Mouse (Mus musculus): ENCODE results near the gene Olfr569.

Gene Olfr569

DNA sequence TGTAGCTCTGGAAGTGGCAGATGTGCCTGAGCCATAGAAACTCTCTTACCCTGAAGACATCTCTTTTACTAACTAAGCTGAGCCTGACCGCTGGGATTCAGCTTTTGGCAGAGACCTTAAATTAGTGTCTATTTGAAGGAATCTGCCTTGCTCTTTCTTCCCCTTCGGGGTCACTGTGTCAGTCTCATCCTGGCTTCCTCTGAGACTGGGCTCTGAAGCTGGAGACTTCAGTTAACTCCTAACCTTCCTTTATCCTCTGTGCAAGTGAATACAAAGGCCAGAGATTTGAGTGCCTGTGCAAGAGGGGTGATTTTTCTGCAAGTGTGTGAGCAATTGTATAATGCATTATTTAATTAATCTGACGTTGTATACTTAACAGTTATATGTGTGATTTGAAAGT is at the start of gene Olfr569:
Olfr569 (minus strand) TSS at position 101 of the 400 bp plus-strand sequence.
- DNase-seq (ENCODE audit: inconsistent age in 2 of 2, low spot score in 1 of 2) = no peak

GRCm38 (mm10) chr7:102927105-102927504 is 36.4 kb upstream of the Olfr569 start:
- DNase-seq (ENCODE audit: inconsistent age in 2 of 2, low spot score in 1 of 2) = no peak

DNA sequence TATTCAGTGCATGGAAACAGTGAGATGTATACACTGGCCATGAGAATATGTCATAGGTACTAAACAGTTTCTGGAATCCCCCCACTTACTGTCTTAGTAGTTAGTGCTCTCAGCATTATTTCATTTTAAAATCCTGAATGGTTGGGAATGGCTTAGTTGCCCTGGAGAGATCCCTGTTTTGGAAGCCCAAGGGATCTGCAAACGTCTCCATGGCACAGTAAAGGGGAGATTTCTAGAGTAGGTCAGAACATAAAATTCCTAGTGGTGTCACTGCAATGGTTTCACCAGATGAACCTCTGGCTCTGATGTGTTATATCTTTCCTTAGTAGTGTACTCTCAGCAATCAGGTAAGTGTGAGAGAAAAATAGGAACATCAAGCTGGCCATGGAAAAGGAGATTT is 33.4 kb upstream of the Olfr569 start, which contains the start of gene Olfr572:
Olfr572 (plus strand) TSS at position 301 of the 400 bp plus-strand sequence.
- no peak for DNase-seq (ENCODE audit: inconsistent age in 2 of 2, low spot score in 1 of 2)

- DNase-seq (ENCODE audit: inconsistent age in 2 of 2, low spot score in 1 of 2) = peak in 1 of 2 experiments; percentile 73
These were observed 28.9 kb upstream of the Olfr569 start for GRCm38 (mm10) chr7:102919632-102920031.

DNA sequence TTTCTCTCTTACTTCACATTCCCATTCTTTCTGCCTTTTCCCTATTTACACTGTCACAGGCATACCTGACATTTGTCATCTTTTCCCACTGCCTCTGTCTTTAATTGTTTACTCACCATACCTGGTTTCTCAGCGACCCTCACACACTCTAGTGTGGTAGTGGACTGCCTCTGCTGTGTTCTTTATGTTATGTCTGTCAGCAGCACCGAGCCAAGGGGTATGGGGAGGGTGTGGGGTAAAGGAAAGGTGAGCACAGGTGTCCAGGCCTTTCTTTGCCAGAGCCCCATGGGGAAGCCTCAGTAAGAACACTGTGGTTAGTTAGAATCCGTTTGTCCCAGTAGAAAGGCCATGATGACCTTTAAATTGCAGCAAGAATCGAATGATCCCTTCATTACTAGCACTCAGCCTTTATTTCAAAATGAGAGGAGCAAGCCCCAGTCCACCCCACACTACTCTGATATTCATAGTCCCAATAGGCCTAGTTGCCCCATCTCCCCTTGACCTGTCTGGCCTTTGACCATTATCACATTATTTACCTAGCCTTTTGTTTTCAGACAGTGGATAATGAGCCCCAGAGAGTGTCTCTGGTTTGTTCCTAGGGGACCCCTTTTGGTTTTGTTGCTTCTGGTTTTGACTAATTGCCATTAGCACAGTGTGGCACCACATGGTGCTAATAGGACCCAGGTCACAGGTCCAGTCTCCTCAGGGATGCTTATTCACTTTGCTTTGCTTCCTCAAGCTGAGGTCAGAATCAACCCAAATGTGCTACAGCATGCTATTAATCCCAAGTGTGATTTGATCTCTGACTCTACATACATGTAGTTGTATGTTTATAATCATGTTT is 26.6 kb upstream of the Olfr569 start, which contains the start of gene Olfr571:
Olfr571 (minus strand) TSS at position 505 of the 844 bp plus-strand sequence.
- peak in 1 of 2 experiments; percentile 30 for DNase-seq (ENCODE audit: inconsistent age in 2 of 2, low spot score in 1 of 2)

GRCm38 (mm10) chr7:102916405-102916804 is 25.7 kb upstream of the Olfr569 start:
- peak in 1 of 2 experiments; percentile 25 for DNase-seq (ENCODE audit: inconsistent age in 2 of 2, low spot score in 1 of 2)

DNA sequence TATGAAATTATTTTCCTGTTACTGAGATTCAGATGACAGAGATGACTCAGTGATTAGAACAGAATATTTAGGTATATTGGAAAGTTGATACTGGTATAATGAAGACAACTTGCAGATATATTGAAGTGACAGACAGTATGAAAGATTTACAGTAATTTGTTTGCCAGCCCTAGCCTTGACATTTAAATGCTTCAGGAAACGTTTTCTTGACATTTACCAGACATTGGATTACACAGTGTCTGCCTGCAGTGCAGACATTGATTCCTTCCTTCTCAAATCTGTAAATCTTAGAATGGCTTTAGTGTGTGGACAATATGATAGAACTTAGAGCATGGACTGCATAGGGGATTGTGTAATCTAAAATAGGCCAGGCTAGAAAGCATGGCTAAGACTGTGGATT is 24.6 kb upstream of the Olfr569 start:
- DNase-seq (ENCODE audit: inconsistent age in 2 of 2, low spot score in 1 of 2) = peak in 1 of 2 experiments; percentile 64

DNA sequence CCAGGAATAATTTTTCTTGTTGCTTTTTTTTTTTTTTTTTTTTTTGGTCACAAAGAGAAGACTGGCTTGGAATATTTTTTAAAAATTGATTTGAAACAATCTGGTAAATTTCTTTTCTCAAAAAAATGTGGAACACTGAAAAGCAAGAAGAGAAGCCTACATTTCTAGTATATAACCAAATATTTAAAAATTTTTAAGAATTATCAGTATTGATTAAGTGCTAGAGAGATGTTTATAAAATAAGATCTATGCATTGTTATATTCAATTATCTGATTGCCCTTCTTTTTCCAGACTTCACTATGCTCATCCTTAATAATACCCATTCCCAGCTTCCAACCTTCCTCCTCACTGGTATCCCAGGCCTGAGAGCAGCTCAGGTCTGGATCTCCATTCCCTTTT is 13.9 kb downstream of the Olfr569 start, which contains the start of gene Olfr568:
Olfr568 (plus strand) TSS at position 301 of the 400 bp plus-strand sequence.
- DNase-seq (ENCODE audit: inconsistent age in 2 of 2, low spot score in 1 of 2) = no peak

DNA sequence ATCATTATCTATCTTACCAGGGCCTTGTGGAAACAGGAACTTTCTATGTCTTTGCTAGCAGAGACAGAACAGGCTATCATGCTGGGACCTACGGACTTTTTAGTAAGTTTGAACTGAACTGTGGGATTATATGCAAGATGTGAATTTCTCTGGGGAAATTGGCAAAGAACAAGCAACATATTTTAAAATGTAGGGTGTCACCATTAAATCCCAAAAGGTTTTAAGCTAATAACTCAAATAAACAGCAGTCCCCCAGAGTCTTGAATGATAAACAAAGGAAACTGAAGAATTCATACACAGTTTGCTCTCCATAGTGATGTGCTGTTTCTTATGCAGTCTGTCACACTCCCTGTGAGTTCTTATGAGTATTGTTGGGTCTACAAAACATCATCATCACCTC is 32.0 kb downstream of the Olfr569 start, which contains the start of gene Olfr566:
Olfr566 (minus strand) TSS at position 101 of the 400 bp plus-strand sequence.
- DNase-seq (ENCODE audit: inconsistent age in 2 of 2, low spot score in 1 of 2) = no peak

GRCm38 (mm10) chr7:102855807-102856206 is 34.9 kb downstream of the Olfr569 start:
- no peak for DNase-seq (ENCODE audit: inconsistent age in 2 of 2, low spot score in 1 of 2)

Measured in adrenal gland, adult (tissue).